8 mouse cellular contexts compared by ENCODE assay signal in genomic region chr2:65667590-65668436, GRCm38 (mm10). TPM values are rescaled to one million over a fixed set of nuclear protein-coding genes. Genes with fewer than 3 reads are reported as not detected.
DNase-seq lines count a peak whose midpoint lies in the region; ATAC-seq and TF ChIP-seq lines count a peak whose summit lies in the region.

No protein-coding gene starts in this region.

- H3K27me3 ChIP-seq in kidney, embryonic 15.5 days: no peaks in the 10 kb centered on the region
- no peaks in the 10 kb centered on the region for H3K27me3 ChIP-seq in embryonic facial prominence, embryonic 12.5 days
- H3K27me3 ChIP-seq in midbrain, postnatal 0 days (ENCODE audit: insufficient read depth, low read length): no peaks in the 10 kb centered on the region

- DNase-seq in kidney, postnatal 14 days: no peak
- DNase-seq in induced T-regulatory cell, adult 2 months (ENCODE audit: low read depth): peak; percentile 2
- no peak for DNase-seq in midbrain, postnatal 0 days (ENCODE audit: low spot score)
- DNase-seq in ovary, postnatal 14 days (ENCODE audit: low spot score): no peak
- no peak for DNase-seq in left cerebral cortex, adult 11 months (ENCODE audit: low spot score)
- DNase-seq in thymus, postnatal 10 days (ENCODE audit: low spot score in 2 of 2): no peak

- peak overlapping the region; percentile 44 for H3K4me3 ChIP-seq in kidney, embryonic 15.5 days (replicated peaks)
- peak overlapping the region; percentile 37 for H3K4me3 ChIP-seq in embryonic facial prominence, embryonic 12.5 days
- H3K4me3 ChIP-seq in midbrain, postnatal 0 days (ENCODE audit: low read depth, low read length): peak overlapping the region; percentile 51

- H3K9ac ChIP-seq in kidney, embryonic 15.5 days: no peak overlapping the region
- no peak overlapping the region for H3K9ac ChIP-seq in embryonic facial prominence, embryonic 12.5 days
- H3K9ac ChIP-seq in midbrain, postnatal 0 days (replicated peaks; ENCODE audit: low read length, poor library complexity, severe bottlenecking): no peak overlapping the region; the same call in 1 of the 2 replicates

- H3K27ac ChIP-seq in kidney, embryonic 15.5 days: no peak overlapping the region
- H3K27ac ChIP-seq in embryonic facial prominence, embryonic 12.5 days: no peak overlapping the region
- H3K27ac ChIP-seq in midbrain, postnatal 0 days (ENCODE audit: low read depth, low read length): peak overlapping the region; percentile 55; the same call in 1 of the 2 replicates

- peak overlapping the region; percentile 67 for H3K4me2 ChIP-seq in kidney, embryonic 15.5 days
- H3K4me2 ChIP-seq in embryonic facial prominence, embryonic 12.5 days (replicated peaks): peak overlapping the region; percentile 51
- H3K4me2 ChIP-seq in midbrain, postnatal 0 days (ENCODE audit: low read depth, low read length, poor library complexity, severe bottlenecking): peak overlapping the region; percentile 45

- WGBS in kidney, embryonic 15.5 days: 53% methylated on average over 18 of the region's 18 CpGs
- 50% methylated on average over 18 of the region's 18 CpGs for WGBS in embryonic facial prominence, embryonic 12.5 days
- WGBS in midbrain, postnatal 0 days: 46% methylated on average over 18 of the region's 18 CpGs

- H3K9me3 ChIP-seq in kidney, embryonic 15.5 days (replicated peaks): no peaks in the 10 kb centered on the region
- no peaks in the 10 kb centered on the region for H3K9me3 ChIP-seq in embryonic facial prominence, embryonic 12.5 days
- H3K9me3 ChIP-seq in midbrain, postnatal 0 days (ENCODE audit: low read length): no peaks in the 10 kb centered on the region

- H3K4me1 ChIP-seq in kidney, embryonic 15.5 days: peaks cover 6% of the 10 kb centered on the region; the same call in 1 of the 2 replicates
- no peaks in the 10 kb centered on the region for H3K4me1 ChIP-seq in embryonic facial prominence, embryonic 12.5 days
- H3K4me1 ChIP-seq in midbrain, postnatal 0 days (ENCODE audit: insufficient read depth, low read length): no peaks in the 10 kb centered on the region

- TF ChIP-seq CTCF in midbrain, postnatal 0 days (IDR thresholded peaks at IDR 0.05): no peak

- no peaks in the 10 kb centered on the region for H3K36me3 ChIP-seq in kidney, embryonic 15.5 days
- H3K36me3 ChIP-seq in embryonic facial prominence, embryonic 12.5 days: no peaks in the 10 kb centered on the region
- no peaks in the 10 kb centered on the region for H3K36me3 ChIP-seq in midbrain, postnatal 0 days (ENCODE audit: insufficient read depth, low read length)

- ATAC-seq in kidney, embryonic 15.5 days (replicated peaks; ENCODE audit: low FRiP score): peak; percentile 59
- ATAC-seq in embryonic facial prominence, embryonic 12.5 days (ENCODE audit: insufficient number of reproducible peaks, insufficient read depth, low FRiP score, low TSS enrichment): no peak
- peak; percentile 31; the same call in 1 of the 2 replicates for ATAC-seq in midbrain, postnatal 0 days (ENCODE audit: low FRiP score)

RNA-seq across cellular contexts. Expression of gene Scn2a, which starts 47.2 kb away (rescaled TPM):
- 2.2 and 2.9 TPM in 2 replicates for polyA plus RNA-seq in kidney, embryonic 15.5 days (2015; fragmentation: Nextera tagmentation; extraction: Ambion mirVana)
- 5.0 and 6.3 TPM in 2 replicates for polyA plus RNA-seq in embryonic facial prominence, embryonic 12.5 days (2016; fragmentation: Nextera tagmentation; extraction: Ambion mirVana)
- total RNA-seq in midbrain, postnatal 0 days (2014; rRNA removed): 105 and 143 TPM in 2 replicates
- 58.8 and 65.6 TPM in 2 replicates for polyA plus RNA-seq in midbrain, postnatal 0 days (2015; fragmentation: Nextera tagmentation; extraction: Ambion mirVana)
